Mouse (Mus musculus) testis, adult 2 months (tissue): ENCODE measurements around the gene Rnase13. TPM values are rescaled to one million over a fixed set of nuclear protein-coding genes. Genes with fewer than 3 reads are reported as not detected.
"Not testable (repeated sequence)": the region's sequence is repeated elsewhere in the genome, so short reads cannot be mapped to it uniquely, and the experiment has no call there.

Experiments used
- H3K27ac ChIP-seq: fragments of 200-500 bp; 2 replicates; pipeline ENCODE4 v1.5.1; 2012; ENCODE audit warnings: low read depth, low read length; ENCODE audit not compliant: control insufficient read depth, insufficient read depth
- H3K27me3 ChIP-seq: fragments of 200-500 bp; 2 replicates; pipeline ENCODE4 v1.6.1; 2012; ENCODE audit warnings: mild to moderate bottlenecking, low read length, moderate library complexity; ENCODE audit not compliant: control insufficient read depth, insufficient read depth
- H3K36me3 ChIP-seq: fragments of 200-500 bp; 2 replicates; pipeline ENCODE4 v1.6.1; 2012; ENCODE audit warnings: mild to moderate bottlenecking, low read length; ENCODE audit not compliant: control insufficient read depth, insufficient read depth
- H3K4me1 ChIP-seq: fragments of 200-500 bp; 2 replicates; pipeline ENCODE4 v1.6.1; 2012; ENCODE audit warnings: low read length; ENCODE audit not compliant: control insufficient read depth, insufficient read depth
- H3K4me3 ChIP-seq: fragments of 200-500 bp; 2 replicates; pipeline ENCODE4 v1.5.1; 2012; ENCODE audit warnings: low read depth, mild to moderate bottlenecking, low read length, moderate library complexity, mixed read lengths; ENCODE audit not compliant: control insufficient read depth
- CTCF ChIP-seq: fragments of 200-500 bp; IDR thresholded peaks from 2 replicates; pipeline ENCODE4 v1.5.1; 2012; ENCODE audit warnings: low read depth, mild to moderate bottlenecking, inconsistent platforms, low read length, moderate library complexity; ENCODE audit not compliant: control insufficient read depth, insufficient read depth, insufficient replicate concordance
- POLR2A ChIP-seq: fragments of 200-500 bp; IDR thresholded peaks from 2 replicates; pipeline ENCODE4 v1.6.1; 2012; ENCODE audit warnings: low read depth, mild to moderate bottlenecking, inconsistent platforms, low read length, moderate library complexity; ENCODE audit not compliant: control insufficient read depth
- polyA plus RNA-seq: library from polyadenylated mRNA; depleted of rRNA; stranded (reverse); fragments of >200 nt; gene quantifications from 2 replicates; pipeline ENCODE4 v1.2.3, GENCODE M21; 2012

Rnase13 gene
- polyA plus RNA-seq, 1 experiment, result 0.07 TPM

GRCm38 (mm10) chr14:51939005-51939404 lies 16.4 kb upstream of the Rnase13 start:
- H3K27ac ChIP-seq, result no peak overlapping the region
- TF ChIP-seq POLR2A (no peak), CTCF (no peak)
- no peaks in the 10 kb centered on the region for H3K36me3 ChIP-seq
- no peaks in the 10 kb centered on the region for H3K27me3 ChIP-seq
- H3K4me3 ChIP-seq, result no peak overlapping the region
- H3K4me1 ChIP-seq, result peaks cover 11% of the 10 kb centered on the region

DNA sequence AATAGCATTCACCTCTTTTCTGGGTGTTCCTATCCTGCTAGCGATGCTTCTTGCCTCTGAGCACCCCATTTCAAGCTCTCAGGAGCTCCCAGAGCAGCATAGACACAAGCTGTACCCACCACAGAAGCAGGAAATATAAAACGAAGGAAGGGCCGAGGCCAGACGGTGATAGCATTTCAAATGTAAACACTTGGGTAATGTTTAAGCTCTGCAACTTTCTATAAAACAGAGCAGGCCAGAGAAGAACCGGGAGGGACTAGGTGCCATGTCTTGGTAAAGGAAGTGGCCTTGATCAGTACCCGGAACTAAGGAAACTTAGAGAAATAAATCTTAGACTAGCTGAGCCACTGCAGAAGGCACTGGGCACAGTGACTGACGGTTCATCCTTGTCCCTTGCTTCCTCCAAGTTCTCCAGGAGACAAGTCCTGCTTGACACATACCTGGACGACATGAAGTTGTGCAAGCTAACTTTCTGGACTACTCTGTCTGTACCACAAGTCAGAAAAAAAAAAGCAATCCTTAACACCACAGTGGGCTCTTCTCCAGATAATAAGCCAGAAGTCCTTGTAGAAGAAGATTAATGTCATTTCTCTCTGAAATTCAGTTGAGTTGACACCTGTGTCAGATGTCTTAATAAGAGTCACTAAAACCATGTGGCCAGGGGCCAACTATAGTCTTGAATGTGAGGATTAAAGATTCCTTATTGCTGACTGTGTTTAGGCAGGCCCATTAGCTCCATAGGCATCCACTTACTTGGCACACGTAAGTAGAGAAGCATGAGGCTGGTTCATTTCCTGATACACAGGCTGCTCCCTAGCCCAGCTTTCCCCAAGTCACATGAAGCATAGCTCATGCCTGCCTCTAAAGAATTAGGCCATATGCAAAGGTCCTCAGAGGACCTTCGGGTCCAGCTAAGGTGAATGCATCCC lies 9.8 kb upstream of the Rnase13 start:
- no peak for TF ChIP-seq POLR2A
- TF ChIP-seq CTCF, result no peak
- Histone ChIP-seq H3K27ac (no peak overlapping the region), H3K36me3 (no peaks in the 10 kb centered on the region), H3K4me1 (no peaks in the 10 kb centered on the region; the same call in 1 of the 2 replicates), H3K4me3 (no peak overlapping the region), H3K27me3 (no peaks in the 10 kb centered on the region)

- TF ChIP-seq CTCF, result 0 out of 2 replicates have a peak, but pooled peaks have one; percentile 18
- no peak for TF ChIP-seq POLR2A
- H3K36me3 ChIP-seq, result no peaks in the 10 kb centered on the region
- no peak overlapping the region for H3K27ac ChIP-seq
- no peaks in the 10 kb centered on the region for H3K27me3 ChIP-seq
- no peak overlapping the region for H3K4me3 ChIP-seq
- no peaks in the 10 kb centered on the region; the same call in 1 of the 2 replicates for H3K4me1 ChIP-seq
Observed at GRCm38 (mm10) chr14:51930824-51931223, 8.3 kb upstream of the Rnase13 start.

DNA sequence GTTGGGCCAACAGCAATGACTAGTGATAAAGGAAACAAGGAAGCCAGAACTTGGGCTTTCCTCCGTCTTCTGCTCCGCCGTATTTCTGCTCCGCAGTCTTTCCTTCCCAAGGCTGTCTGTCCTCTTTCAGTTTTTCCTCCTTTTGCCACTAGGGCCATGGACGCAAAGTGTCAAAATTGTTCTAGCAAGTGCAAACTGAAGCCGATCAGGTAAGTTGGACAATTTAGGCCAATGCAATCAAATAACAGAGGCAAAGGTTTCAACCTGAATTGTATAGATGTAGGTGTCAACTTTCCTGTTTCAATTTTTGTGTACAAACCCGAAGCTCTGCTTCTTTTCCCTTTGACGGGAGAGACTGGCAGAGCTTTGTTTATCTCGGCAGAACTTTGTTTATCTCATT lies 7.4 kb upstream of the Rnase13 start:
- no peaks in the 10 kb centered on the region for H3K36me3 ChIP-seq
- no peaks in the 10 kb centered on the region; the same call in 1 of the 2 replicates for H3K4me1 ChIP-seq
- peak overlapping the region; percentile 34 for H3K27ac ChIP-seq
- no peak overlapping the region for H3K4me3 ChIP-seq
- H3K27me3 ChIP-seq, result no peaks in the 10 kb centered on the region
- TF ChIP-seq POLR2A, result no peak
- no peak for TF ChIP-seq CTCF

- H3K27me3 ChIP-seq, result no peaks in the 10 kb centered on the region
- no peaks in the 10 kb centered on the region for H3K36me3 ChIP-seq
- TF ChIP-seq POLR2A, result no peak
- no peak for TF ChIP-seq CTCF
- peak overlapping the region; percentile 40; the same call in 1 of the 2 replicates for H3K27ac ChIP-seq
- H3K4me3 ChIP-seq, result no peak overlapping the region
- peaks cover 1% of the 10 kb centered on the region; the same call in 1 of the 2 replicates for H3K4me1 ChIP-seq
Observed at GRCm38 (mm10) chr14:51929309-51929943, 6.9 kb upstream of the Rnase13 start.

- H3K27ac ChIP-seq, H3K27me3 ChIP-seq, H3K36me3 ChIP-seq, H3K4me1 ChIP-seq, H3K4me3 ChIP-seq: not testable (repeated sequence)
Observed at GRCm38 (mm10) chr14:51926930-51927329, 4.4 kb upstream of the Rnase13 start.

DNA sequence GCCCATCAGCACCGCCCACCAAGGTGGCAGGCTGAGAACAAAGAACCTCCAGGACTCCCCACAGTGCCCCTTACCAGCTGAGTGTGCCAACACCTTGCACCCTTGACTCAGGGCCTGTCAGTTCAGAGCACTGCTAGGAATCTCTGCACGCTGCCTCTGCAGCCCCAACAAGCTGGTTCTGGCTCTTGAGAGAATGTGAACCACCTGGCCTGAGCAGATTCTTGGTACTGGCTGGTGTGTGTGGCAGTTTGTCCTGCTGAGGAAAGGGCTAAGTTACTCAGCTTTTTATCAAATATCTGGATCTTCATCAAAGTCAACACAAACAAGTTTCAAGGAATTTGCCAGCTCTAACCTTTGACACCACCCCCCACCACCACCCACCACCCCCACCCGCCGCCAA lies 919 bp upstream of the Rnase13 start:
- no peaks in the 10 kb centered on the region for H3K27me3 ChIP-seq
- peaks cover 5% of the 10 kb centered on the region for H3K4me1 ChIP-seq
- H3K4me3 ChIP-seq, result no peak overlapping the region
- TF ChIP-seq CTCF (no peak), POLR2A (no peak)
- H3K27ac ChIP-seq, result no peak overlapping the region
- no peaks in the 10 kb centered on the region for H3K36me3 ChIP-seq
